Mouse (Mus musculus) ES-Bruce4 (cell line): ENCODE measurements around the gene Mpnd.

Experiments used
- EP300 ChIP-seq: IDR thresholded peaks from 2 replicates; pipeline ENCODE4 v1.6.1; 2011; ENCODE audit warnings: low read depth, low read length; ENCODE audit not compliant: insufficient read depth
- POLR2A ChIP-seq: IDR thresholded peaks from one replicate; pipeline ENCODE4 v1.8.1; 2011; ENCODE audit warnings: low read length; ENCODE audit not compliant: insufficient read depth

- no peak for TF ChIP-seq POLR2A
- no peak for TF ChIP-seq EP300
Measured at GRCm38 (mm10) chr17:56006956-56007355, 1.4 kb downstream of the Mpnd start.
